Mouse (Mus musculus) kidney, adult 2 months (tissue): ENCODE measurements around the gene U2af2.

Source experiments
- CTCF ChIP-seq: fragments of 200-500 bp; conservative IDR thresholded peaks from 2 replicates; pipeline ENCODE4 v1.5.1; 2011; ENCODE audit warnings: low read depth, mild to moderate bottlenecking, control low read depth, low read length, moderate library complexity, mixed read lengths; ENCODE audit not compliant: insufficient read depth, insufficient read length
- POLR2A ChIP-seq: fragments of 200-500 bp; IDR thresholded peaks from one replicate; pipeline ENCODE4 v1.6.1; 2011; ENCODE audit warnings: low read depth, low read length, control low read depth

DNA sequence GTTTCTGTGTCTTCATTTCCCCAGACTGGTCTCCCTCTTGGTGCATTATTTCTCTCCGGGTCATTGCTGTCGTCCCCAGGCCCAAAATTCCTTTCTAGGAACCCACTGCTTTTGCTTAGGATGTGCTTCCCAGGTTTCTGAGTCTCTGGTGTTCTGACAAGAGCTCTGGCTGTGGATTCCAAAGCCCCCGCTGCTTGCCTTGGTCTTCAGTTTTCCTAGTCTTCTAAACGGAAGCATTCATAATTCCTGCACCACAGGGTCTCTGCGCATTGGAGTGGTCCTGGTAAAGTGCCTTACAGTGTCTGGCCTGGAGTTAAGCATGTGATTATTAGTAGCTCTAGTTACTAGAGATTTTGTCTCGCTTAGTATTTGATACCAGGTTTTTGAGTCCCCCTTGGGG, 18.9 kb downstream of the U2af2 start:
- TF ChIP-seq POLR2A (no peak), CTCF (no peak)
